Mouse (Mus musculus): Measurements from ENCODE around the gene Brap.
A peak's percentile ranks its signal among the peaks of the same experiment; 100 is the strongest.
"Not testable (repeated sequence)": the region's sequence is repeated elsewhere in the genome, so short reads cannot be mapped to it uniquely, and the experiment has no call there.

Gene Brap

DNA sequence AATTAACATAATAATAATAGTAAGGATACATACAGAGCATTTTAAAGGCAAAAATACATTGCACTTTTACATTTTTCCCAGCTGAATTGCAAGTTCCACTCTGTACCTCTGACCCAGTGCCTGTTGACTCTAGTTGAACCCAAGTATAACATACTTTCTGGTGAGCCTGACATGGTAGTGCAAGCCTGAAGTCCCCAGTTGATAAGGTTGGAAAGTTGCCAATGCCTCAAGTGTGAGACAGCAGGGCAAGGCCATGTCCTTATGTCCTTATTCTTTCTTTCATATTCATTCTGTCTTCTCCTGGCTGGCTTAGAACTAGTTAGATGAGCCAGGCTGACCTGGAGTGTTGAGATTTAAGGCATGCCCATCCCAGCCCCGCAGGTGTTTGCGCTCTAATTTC lies 21.9 kb downstream of the Brap start:
- DNase-seq, result no peak

DNA sequence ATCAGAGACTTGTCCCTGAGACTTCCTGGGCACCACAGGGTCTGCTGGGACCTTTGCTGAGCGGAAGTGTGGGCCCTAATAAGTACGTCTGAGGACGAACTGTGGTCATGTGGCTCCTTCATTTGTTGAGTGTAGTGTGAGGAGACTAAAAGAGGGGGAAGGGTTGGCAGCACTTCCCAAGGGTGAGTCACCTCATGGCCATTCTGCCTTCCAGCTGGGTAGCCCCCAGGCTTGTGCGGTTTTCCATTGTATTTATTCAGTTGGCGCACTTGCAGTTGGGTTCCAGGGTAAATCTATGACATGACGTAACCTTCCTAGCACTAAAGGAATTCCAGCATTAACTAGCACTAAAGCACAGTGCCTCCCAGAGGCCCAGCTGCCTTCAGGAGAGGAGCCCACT lies 25.1 kb downstream of the Brap start:
- DNase-seq, result no peak

DNA sequence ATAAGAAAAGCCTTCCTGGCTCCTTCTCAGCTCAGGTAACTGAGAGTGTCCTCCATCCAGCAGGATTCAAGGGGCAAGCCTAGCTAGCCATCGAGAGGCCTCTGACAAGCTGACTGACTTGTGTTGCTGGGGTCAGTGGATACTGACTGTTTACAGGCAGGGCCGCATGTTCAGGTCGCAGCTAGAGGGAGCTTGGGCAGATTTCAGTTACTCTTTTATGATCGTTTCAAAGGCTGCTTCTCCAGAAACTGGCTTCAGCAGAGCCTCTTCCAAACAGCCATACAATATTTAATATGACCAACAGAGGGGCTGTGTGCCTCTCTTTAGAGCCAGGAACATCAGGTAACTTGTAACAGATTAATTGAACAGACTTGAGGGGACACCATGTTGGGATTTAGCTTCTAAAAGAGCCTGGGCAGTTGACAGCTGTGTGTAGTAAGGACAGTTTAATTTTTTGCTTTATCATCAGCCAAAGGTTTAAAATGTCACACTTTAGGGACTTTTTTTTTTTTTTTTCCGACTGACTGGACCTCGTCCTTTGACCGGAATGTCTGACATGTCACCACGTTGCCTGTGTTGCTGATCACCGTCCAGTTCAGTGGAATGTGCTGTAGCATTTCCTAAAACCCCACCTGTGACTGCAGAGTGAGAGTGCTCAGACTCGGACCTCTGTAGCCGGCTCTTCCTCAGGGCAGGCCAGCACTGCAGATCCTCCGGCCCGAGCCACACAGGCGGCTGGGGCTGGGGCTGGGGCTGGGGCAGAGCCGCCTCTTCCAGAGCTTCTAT lies 25.9 kb downstream of the Brap start:
- DNase-seq, result peak; percentile 43

DNA sequence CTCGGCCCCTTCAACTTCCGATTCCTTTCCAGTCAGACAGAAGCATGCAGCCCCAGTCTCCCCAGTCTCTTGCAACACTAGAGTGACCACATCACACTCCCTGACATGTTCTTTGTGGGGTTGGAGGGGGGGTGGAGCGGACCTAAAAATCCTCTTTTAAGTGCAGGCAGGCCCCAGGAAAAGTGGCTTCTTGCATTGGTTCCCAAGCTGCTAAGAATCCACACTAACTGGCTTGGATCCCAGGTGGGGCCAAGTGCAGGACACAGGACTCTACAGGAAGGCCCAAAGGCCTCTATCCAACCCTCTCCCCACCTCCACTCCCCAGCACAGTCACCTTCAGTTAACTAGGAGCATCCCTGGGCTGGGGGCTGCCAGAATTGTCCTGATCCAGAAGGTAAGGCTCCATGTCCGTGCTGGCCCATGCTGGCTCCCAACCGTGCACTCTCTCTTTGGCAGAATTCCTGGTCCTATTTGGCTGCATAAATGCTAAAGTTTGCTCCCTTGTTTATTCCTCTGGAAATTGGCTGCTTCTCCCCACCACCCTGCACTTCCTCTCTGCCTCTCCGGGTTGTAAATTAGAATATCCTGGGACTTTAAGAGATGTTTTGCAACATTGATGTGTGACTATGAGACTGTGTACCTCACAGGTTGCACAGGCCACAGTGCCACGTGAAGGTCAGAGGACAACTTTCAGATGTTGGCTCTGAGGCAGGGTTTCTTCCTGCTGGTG lies 30.3 kb downstream of the Brap start:
- DNase-seq, result peak; percentile 87

DNA sequence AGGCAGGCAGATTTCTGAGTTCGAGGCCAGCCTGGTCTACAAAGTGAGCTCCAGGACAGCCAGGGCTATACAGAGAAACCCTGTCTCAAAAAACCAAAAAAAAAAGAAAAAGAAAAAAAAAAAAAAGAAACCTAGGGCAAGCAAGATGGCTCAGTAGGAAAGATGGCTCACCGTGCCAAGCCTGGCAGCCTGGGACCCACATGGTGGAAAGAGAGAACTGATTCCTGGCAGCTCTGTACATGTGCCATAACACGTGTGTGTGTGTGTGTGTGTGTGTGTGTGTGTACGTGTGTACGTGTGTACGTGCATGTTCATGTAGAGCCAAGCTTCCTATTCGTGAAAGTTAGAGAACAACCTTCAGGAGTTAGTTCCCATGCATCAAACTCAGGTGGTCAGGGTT lies 31.1 kb downstream of the Brap start:
- DNase-seq, result not testable (repeated sequence)

DNA sequence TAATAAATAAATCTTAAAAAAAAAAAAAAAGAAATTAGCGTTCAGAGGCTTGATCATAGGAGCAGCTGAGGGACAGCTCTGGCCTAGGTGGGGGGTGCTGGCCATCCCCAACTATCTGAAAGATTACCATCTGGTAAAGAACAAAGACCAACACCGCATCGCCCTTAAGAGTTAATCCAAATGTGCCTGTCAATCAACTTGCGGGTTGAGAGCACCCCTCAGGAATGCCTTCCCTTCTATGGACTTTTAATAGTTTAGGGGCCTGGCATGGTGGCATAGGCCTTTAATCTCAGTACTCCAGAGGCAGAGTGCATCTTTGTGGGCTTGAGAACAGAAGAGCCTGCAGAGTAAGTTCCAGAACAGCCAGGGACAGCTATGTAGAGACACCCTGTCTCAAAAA lies 32.5 kb downstream of the Brap start:
- DNase-seq, result no peak

DNA sequence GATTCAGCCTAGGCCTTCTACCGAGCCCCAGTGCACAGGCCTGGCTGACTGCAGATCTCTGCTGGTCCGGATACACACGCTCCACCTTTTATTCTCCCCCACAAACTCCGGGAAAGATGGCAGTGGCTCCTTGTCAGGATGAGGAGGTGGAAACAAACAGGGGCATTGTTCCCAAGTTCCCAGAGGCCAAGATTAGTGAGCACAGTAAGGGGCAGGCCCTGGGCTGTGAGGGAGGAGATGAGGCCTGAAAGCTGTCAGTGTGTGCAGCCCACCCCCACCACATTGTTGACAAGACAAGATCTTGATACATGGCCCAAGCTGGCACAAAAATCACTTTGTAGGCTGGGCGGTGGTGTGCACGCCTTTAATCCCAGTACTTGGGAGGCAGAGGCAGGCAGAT lies 36.4 kb downstream of the Brap start:
- DNase-seq, result no peak

DNA sequence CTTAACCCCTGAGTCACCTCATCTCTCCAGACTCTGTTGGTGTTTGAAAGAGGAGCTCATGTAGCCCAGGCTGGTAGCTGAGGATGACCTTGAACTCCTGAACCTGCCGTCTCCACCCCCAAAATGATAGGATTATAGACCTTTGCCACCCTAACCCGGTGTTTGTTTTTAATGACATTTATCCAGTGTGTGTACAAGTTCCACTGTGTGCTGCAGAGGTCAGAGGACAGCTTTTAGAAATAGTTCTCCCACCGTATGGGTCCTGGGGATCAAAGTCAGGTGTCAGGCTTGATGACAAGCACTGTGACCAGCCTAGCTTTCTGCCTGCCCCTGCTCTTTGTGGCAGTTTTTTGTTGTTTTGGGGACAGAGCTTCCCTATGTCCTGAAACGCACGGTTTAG lies 39.5 kb downstream of the Brap start:
- DNase-seq, result no peak

DNA sequence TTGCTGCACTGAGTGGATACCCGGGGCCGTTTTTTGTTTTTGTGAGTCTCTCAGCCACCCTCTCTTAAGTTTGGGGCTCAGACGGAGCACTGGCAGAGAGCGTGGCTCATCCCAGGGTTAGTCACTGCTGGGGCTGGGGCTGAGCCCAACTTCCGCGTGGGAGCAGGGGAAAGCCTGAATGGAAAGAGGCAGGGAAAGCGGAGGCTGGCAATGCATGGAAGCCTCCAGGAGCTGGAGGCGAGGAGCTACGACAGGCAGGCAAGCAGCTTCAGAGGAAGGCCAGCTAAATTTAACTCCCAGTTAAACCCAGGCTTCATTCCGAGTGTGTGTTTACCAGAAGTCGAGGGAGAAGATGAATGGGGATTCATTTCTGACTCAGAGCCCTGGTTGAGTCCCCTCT lies 40.1 kb downstream of the Brap start:
- DNase-seq, result no peak

DNA sequence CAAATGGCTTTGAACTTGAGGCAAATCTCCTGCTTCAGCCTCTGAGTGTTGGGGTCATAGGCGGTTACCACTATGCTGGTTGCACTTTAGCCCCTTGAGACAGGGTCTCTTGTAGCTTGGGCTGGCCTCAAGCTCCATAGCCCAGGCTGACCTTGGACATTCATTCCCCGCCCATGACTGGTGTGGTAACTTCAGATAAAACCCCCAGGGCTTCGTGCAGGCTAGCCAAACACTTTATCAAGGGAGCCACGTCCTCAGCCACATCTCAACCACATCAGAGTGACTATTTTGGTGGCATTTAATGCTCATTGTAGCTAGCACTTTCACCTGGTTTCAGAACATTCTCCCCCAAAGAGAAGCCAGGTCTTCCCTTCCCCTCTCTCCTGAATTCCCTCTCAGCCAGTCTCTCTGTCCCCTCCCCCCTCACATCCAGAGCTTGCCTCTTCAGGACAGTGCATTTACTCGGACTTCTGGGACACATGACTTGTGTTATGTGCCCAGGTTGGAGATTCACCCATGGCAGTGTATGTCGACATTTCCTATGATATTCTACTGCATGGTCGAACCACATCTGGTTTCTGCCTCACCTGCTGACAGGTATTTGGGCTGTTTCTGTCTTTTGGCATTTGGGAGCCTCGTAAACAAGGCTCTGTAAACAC lies 40.9 kb downstream of the Brap start:
- DNase-seq, result no peak

DNA sequence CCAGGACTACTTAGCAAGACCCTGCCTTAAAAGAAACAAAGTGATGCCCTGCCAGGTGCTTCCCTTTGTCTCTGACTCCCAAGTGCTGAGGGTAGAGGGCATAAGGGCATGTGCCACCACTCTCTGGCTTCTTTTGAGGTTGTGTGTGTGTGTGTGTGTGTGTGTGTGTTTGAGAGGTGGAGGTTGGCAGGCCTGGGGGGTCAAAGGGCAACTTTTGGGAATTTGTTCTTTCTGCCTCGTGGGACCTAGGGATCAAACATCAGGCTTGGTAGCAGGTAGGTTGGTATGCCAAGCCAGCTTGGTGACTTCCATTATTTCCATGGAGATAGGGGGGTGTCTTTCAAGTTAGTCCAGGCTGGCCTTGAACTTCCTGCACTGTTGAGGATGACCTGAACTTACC lies 43.0 kb downstream of the Brap start:
- DNase-seq, result peak; percentile 74

DNA sequence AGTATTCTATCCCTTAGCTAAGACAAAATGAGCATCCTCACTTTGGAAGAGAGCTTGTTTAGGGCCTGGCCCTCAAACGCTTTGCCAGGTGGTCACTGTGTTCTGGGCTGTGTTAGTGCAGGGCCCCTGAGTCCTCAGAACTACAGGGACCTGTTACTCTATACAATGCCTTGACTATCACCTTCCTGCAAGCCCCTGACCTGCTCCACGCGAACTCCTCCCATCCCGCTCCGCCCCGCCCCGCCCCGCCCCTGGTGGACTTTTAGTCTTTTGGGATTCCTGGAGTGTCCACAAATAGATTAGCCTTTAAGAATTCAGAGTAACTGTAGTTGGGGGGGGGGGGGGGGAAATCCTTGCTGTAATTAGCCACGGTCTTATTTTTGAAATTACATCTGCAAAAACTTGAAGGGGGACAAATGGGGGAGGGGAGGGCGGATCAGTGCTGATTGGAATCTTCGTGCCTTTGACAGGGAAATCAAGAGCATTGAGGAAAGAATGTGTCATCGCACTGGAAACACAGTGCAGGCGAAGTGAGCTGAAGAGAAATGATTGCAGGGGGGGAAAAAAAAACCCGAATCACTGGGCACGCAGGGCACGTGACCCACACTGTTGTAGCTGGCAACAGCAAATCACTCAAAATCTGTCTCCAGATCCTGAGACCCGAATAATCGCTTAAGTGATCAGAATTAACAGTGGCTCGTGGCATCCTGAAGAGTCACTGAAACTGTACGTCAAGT lies 44.3 kb downstream of the Brap start:
- peak; percentile 37 for DNase-seq

DNA sequence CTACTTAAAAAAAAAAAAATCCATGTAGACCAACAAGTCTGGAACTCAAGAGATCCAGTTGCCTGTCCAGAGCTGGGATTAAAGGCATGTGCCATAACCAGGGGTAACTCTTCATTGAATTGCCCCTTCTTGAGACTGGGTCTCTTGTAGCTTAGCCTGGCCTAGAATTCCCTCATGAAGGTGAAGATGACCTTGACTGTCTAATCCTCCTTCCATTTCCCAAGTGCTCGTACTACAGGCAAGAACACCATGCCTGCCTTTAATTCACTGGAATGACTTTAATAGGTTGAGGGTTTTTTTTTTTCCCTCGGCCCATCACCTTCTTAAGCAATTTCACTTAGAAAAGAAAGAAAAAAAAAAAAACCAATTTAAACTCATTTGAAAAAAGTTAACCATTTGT lies 50.0 kb downstream of the Brap start:
- DNase-seq, result no peak

DNA sequence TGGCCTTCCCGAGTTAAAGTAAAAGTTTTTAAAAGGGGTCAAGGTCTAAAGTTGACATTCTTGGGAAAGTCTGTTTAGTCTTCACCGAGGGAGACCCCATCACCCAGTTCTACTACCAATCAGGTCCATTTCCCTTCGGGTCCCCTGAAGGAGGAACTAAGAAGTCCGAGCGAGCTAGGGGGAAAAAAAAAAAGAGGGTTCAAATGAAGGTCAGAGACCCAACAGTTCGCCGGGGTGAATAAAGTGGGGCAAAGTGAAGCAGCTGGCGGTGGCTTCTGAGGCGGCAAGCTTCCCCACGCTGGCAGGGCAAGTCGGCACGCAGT lies 50.4 kb downstream of the Brap start:
- DNase-seq, result no peak

DNA sequence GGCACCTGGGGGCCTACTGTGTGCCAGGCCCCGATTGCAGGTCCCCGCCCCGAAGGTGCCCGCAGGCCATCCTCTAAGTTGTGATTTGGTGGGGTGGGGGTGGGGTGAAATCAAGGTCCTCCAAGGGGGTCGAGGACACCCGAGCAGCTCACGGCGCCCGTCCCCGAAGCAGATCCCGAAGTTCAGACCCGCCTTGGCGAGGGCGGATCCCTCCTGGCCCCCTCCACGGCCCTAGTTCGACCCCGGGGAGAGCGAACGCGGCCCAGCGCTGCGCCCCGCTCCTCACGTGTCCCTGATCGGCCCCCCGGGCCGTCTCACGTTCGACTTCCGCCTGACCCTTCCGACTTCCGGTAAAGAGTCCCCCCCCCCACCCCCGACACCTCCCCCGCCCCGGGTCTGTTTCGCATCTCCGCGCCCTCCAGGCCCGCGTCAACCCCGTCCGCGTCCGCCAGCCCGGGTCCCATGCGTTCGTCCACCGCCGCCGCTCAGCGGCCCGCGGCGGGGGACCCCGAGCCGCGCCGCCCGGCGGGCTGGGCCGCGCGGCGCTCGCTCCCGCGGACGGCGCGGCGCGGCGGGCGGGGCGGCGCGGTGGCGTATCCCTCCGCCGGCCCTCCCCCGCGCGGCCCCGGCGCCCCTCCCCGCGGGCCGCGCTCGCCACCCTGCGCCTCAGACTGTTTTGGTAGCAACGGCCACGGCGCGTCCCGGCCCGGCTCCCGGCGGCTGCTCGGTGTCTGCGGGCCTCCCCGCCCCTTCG lies 51.0 kb downstream of the Brap start, which contains the start of gene Atxn2:
TSS of gene Atxn2 (plus strand) at position 164 of the 754 bp plus-strand sequence.
- peak; percentile 84 for DNase-seq

DNA sequence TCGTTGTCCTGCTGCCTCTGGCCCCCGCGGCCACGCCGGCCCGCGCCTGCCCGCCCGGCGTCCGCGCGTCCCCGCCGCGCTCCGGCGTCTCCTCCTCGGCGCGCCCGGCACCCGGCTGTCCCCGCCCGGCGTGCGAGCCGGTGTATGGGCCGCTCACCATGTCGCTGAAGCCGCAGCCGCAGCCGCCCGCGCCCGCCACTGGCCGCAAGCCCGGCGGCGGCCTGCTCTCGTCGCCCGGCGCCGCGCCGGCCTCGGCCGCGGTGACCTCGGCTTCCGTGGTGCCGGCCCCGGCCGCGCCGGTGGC lies 51.5 kb downstream of the Brap start:
- DNase-seq, result no peak

DNA sequence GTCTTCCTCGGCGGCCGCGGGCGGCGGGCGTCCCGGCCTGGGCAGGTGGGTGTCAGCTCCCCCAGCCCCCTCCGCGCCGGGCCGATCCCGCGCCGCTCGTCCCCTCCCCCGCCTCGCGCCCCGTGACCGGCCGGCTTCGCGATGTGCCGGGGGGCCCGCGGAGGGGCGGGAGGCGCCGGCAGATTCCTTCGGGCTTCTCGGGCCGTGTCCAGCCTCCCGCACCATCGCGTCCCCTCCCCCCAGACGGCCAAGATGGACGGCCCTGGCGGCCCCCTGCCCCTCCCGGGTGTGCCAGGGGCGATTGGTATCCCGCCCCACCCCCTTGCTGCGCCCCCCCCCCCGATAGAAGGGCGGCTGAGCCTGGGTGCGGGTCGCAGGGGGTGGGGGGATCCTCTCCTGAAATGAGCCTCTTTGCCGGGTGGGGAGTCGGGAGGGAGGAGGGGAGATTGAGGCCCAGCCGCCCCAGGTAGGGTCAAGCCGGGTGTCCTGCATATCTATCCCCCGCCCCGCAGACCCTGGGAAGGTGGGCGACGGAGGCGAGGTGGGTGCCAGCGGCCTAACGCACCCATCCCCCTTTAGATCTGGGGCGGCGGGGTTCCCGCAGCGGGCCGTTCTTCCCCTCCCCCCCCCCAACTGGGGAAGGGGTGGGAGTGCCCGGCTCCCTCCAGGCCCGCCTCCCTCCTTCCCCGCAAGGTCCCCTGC lies 52.0 kb downstream of the Brap start:
- peak; percentile 24 for DNase-seq

DNA sequence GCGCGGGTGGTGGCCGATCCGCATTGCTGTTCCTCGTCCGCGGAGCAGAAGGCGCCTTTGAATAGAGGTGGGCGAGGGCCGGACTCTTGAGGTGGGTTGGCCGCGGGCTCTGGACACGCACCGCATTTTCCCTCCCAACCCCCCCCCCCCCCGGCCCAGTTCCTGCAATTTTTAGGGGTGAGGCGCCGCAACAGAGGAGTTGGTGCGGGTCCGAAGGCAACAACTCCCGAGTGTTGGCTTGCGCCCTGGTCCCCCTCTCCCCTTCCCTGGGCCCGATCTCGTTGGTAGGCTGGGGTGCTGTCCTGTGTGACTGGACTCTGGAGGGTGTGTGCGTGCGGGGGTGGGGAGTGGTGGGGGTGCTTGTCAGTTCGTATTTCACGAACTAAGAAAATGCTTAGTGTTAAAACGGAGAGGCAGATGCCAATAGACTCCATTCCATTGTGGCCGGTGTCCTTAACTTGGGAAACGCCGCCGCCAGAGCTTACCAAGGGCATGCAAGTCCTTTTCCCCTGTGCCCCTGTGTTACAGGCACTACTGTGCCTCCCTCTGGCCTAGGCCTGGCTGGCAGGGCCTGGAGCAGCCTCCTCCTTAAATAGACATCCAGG lies 52.7 kb downstream of the Brap start:
- DNase-seq, result peak; percentile 66

DNA sequence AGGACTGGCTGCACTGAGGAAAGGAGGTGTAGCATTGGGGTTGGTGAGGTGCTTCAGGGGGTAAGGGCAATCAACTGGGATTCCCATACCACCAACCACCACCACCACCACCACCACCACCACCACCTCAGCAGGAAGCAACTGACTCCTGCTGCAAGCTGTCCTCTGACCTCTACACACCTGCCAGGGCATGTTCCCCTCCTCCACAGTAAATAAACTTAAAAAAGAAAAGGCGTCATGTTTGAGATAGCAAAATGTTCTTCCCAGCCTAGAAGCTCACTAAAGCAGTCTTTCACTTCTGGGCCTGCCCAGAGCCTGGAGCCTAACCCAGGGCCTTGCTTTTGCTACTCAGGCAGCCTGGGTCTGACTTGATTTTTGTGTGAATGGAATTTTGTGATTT lies 54.0 kb downstream of the Brap start:
- no peak for DNase-seq

DNA sequence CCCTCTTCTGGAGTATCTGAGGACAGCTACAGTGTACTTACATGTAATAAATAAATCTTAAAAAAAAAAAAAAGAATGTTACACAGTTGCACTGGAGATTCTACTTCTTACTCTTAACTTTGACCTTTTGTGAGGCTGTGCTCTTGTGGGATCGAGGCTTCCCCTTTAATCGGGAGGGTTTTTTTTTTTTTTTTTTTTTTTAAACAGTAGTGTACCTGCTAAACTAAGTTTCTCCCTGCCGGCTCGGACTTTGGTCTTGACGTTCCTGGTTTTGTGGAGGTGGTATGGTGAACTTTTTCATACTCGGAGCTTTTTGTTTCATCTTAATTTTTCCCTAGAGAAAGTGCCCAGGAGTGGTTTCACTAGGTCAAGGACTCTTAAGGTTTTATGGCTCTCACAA lies 54.6 kb downstream of the Brap start:
- DNase-seq, result no peak

DNA sequence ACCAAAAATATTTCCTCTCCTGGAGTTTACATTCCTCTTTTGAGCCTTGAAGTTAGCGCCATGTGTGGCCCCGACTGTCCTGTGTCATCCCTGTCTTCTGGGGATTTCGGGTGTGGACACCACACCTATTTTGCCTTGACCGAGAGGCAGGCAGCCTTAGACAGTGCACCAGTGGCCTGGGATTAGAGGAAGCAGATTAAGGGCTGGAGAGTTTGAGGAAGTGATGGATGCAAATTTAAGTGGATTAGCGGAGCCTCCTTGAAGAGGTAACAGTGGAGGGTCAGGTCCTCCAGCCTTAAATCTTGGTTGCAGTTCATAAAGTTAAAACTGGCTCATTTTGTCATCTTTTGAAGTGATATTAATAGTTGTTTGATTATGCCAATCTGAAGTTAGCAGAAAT lies 58.1 kb downstream of the Brap start:
- no peak for DNase-seq
